Mouse (Mus musculus): ENCODE measurements around the gene Lrrc3b. TPM values are rescaled to one million over a fixed set of nuclear protein-coding genes. Genes with fewer than 3 reads are reported as not detected.

Lrrc3b gene
- polyA plus RNA-seq, 1 experiment from 2014 or later = 2.5 TPM

- no peak overlapping the region for H3K9ac ChIP-seq
- H3K4me1 ChIP-seq = no peaks in the 10 kb centered on the region
- no peaks in the 10 kb centered on the region for H3K9me3 ChIP-seq
- H3K27ac ChIP-seq = no peak overlapping the region
- H3K4me2 ChIP-seq = no peak overlapping the region
- no peak for ATAC-seq (ENCODE audit: insufficient number of reproducible peaks, low FRiP score, low TSS enrichment, low read depth)
- 36% methylated on average over 2 of the region's 2 CpGs for WGBS
- H3K27me3 ChIP-seq = no peaks in the 10 kb centered on the region
- no peaks in the 10 kb centered on the region for H3K36me3 ChIP-seq
- no peak overlapping the region for H3K4me3 ChIP-seq
These were observed 55.7 kb downstream of the Lrrc3b start for GRCm38 (mm10) chr14:15383133-15383532.

GRCm38 (mm10) chr14:15377368-15377767 lies 61.4 kb downstream of the Lrrc3b start:
- Histone ChIP-seq H3K4me1 (no peaks in the 10 kb centered on the region), H3K27ac (no peak overlapping the region), H3K9me3 (no peaks in the 10 kb centered on the region), H3K4me3 (no peak overlapping the region), H3K9ac (no peak overlapping the region), H3K36me3 (no peaks in the 10 kb centered on the region), H3K27me3 (no peaks in the 10 kb centered on the region), H3K4me2 (no peak overlapping the region)
- 74% methylated on average over 2 of the region's 2 CpGs for WGBS
- ATAC-seq (ENCODE audit: insufficient number of reproducible peaks, low FRiP score, low TSS enrichment, low read depth) = no peak

GRCm38 (mm10) chr14:15376786-15377185 lies 62.0 kb downstream of the Lrrc3b start:
- no peak overlapping the region for H3K9ac ChIP-seq
- ATAC-seq (ENCODE audit: insufficient number of reproducible peaks, low FRiP score, low TSS enrichment, low read depth) = no peak
- H3K27ac ChIP-seq = no peak overlapping the region
- no peak overlapping the region for H3K4me2 ChIP-seq
- no peaks in the 10 kb centered on the region for H3K36me3 ChIP-seq
- no peak overlapping the region for H3K4me3 ChIP-seq
- no peaks in the 10 kb centered on the region for H3K9me3 ChIP-seq
- no peaks in the 10 kb centered on the region for H3K4me1 ChIP-seq
- 90% methylated on average over 1 of the region's 1 CpGs for WGBS
- no peaks in the 10 kb centered on the region for H3K27me3 ChIP-seq

- Histone ChIP-seq H3K4me2 (no peak overlapping the region), H3K4me1 (no peaks in the 10 kb centered on the region), H3K9ac (no peak overlapping the region), H3K27me3 (no peaks in the 10 kb centered on the region), H3K4me3 (no peak overlapping the region), H3K9me3 (no peaks in the 10 kb centered on the region), H3K36me3 (no peaks in the 10 kb centered on the region), H3K27ac (no peak overlapping the region)
- no peak for ATAC-seq (ENCODE audit: insufficient number of reproducible peaks, low FRiP score, low TSS enrichment, low read depth)
These were observed 64.5 kb downstream of the Lrrc3b start for GRCm38 (mm10) chr14:15374271-15374670.

GRCm38 (mm10) chr14:15372985-15373384 lies 65.8 kb downstream of the Lrrc3b start:
- ATAC-seq (ENCODE audit: insufficient number of reproducible peaks, low FRiP score, low TSS enrichment, low read depth) = no peak
- H3K4me1 ChIP-seq = no peaks in the 10 kb centered on the region
- no peaks in the 10 kb centered on the region for H3K9me3 ChIP-seq
- no peak overlapping the region for H3K4me2 ChIP-seq
- 75% methylated on average over 1 of the region's 1 CpGs for WGBS
- H3K27ac ChIP-seq = no peak overlapping the region
- H3K36me3 ChIP-seq = no peaks in the 10 kb centered on the region
- no peak overlapping the region for H3K4me3 ChIP-seq
- H3K27me3 ChIP-seq = no peaks in the 10 kb centered on the region
- H3K9ac ChIP-seq = no peak overlapping the region

GRCm38 (mm10) chr14:15365045-15365444 lies 73.7 kb downstream of the Lrrc3b start:
- Histone ChIP-seq H3K4me2 (no peak overlapping the region), H3K9me3 (no peaks in the 10 kb centered on the region), H3K4me1 (no peaks in the 10 kb centered on the region), H3K36me3 (no peaks in the 10 kb centered on the region), H3K27me3 (no peaks in the 10 kb centered on the region), H3K4me3 (no peak overlapping the region), H3K9ac (no peak overlapping the region), H3K27ac (no peak overlapping the region)
- 89% methylated on average over 6 of the region's 6 CpGs for WGBS
- ATAC-seq (ENCODE audit: insufficient number of reproducible peaks, low FRiP score, low TSS enrichment, low read depth) = no peak

- Histone ChIP-seq H3K9me3 (no peaks in the 10 kb centered on the region), H3K4me1 (no peaks in the 10 kb centered on the region), H3K36me3 (no peaks in the 10 kb centered on the region), H3K9ac (no peak overlapping the region), H3K27me3 (no peaks in the 10 kb centered on the region), H3K4me2 (no peak overlapping the region), H3K4me3 (no peak overlapping the region), H3K27ac (no peak overlapping the region)
- no peak for ATAC-seq (ENCODE audit: insufficient number of reproducible peaks, low FRiP score, low TSS enrichment, low read depth)
- 83% methylated on average over 1 of the region's 1 CpGs for WGBS
These were observed 78.9 kb downstream of the Lrrc3b start for GRCm38 (mm10) chr14:15359893-15360292.

- Histone ChIP-seq H3K27me3 (no peaks in the 10 kb centered on the region), H3K4me3 (no peak overlapping the region), H3K9me3 (no peaks in the 10 kb centered on the region), H3K4me1 (no peaks in the 10 kb centered on the region), H3K9ac (no peak overlapping the region), H3K27ac (no peak overlapping the region), H3K4me2 (no peak overlapping the region), H3K36me3 (no peaks in the 10 kb centered on the region)
- no peak for ATAC-seq (ENCODE audit: insufficient number of reproducible peaks, low FRiP score, low TSS enrichment, low read depth)
- WGBS = 71% methylated on average over 3 of the region's 3 CpGs
These were observed 79.7 kb downstream of the Lrrc3b start for GRCm38 (mm10) chr14:15359134-15359533.

- WGBS = 25% methylated on average over 3 of the region's 3 CpGs
These were observed 83.3 kb downstream of the Lrrc3b start for GRCm38 (mm10) chr14:15355512-15355911.

GRCm38 (mm10) chr14:15354299-15354698 lies 84.5 kb downstream of the Lrrc3b start:
- Histone ChIP-seq H3K27me3 (no peaks in the 10 kb centered on the region), H3K36me3 (no peaks in the 10 kb centered on the region), H3K4me3 (no peak overlapping the region), H3K9me3 (no peaks in the 10 kb centered on the region), H3K27ac (no peak overlapping the region), H3K4me2 (no peak overlapping the region), H3K4me1 (no peaks in the 10 kb centered on the region), H3K9ac (no peak overlapping the region)
- no peak for ATAC-seq (ENCODE audit: insufficient number of reproducible peaks, low FRiP score, low TSS enrichment, low read depth)
- WGBS = 67% methylated on average over 5 of the region's 5 CpGs

More at GRCm38 (mm10) chr14:15355512-15355911, 83.3 kb downstream of the Lrrc3b start:
- Histone ChIP-seq H3K27me3 (no peaks in the 10 kb centered on the region), H3K36me3 (no peaks in the 10 kb centered on the region), H3K4me1 (no peaks in the 10 kb centered on the region), H3K27ac (no peak overlapping the region), H3K4me3 (no peak overlapping the region), H3K9me3 (no peaks in the 10 kb centered on the region), H3K9ac (no peak overlapping the region), H3K4me2 (no peak overlapping the region)
- ATAC-seq (ENCODE audit: insufficient number of reproducible peaks, low FRiP score, low TSS enrichment, low read depth) = no peak

- Histone ChIP-seq H3K9me3 (no peaks in the 10 kb centered on the region), H3K4me1 (no peaks in the 10 kb centered on the region), H3K4me2 (no peak overlapping the region), H3K27ac (no peak overlapping the region), H3K27me3 (no peaks in the 10 kb centered on the region), H3K9ac (no peak overlapping the region), H3K4me3 (no peak overlapping the region), H3K36me3 (no peaks in the 10 kb centered on the region)
- WGBS = 55% methylated on average over 2 of the region's 2 CpGs
- no peak for ATAC-seq (ENCODE audit: insufficient number of reproducible peaks, low FRiP score, low TSS enrichment, low read depth)
These were observed 105.7 kb downstream of the Lrrc3b start for GRCm38 (mm10) chr14:15333130-15333529.

GRCm38 (mm10) chr14:15331370-15331769 lies 107.4 kb downstream of the Lrrc3b start:
- H3K36me3 ChIP-seq = no peaks in the 10 kb centered on the region
- H3K9me3 ChIP-seq = no peaks in the 10 kb centered on the region
- no peak overlapping the region for H3K27ac ChIP-seq
- no peaks in the 10 kb centered on the region for H3K4me1 ChIP-seq
- no peak overlapping the region for H3K4me3 ChIP-seq
- WGBS = 28% methylated on average over 1 of the region's 1 CpGs
- no peaks in the 10 kb centered on the region for H3K27me3 ChIP-seq
- no peak overlapping the region for H3K4me2 ChIP-seq
- no peak overlapping the region for H3K9ac ChIP-seq
- no peak for ATAC-seq (ENCODE audit: insufficient number of reproducible peaks, low FRiP score, low TSS enrichment, low read depth)

GRCm38 (mm10) chr14:15330155-15330554 lies 108.6 kb downstream of the Lrrc3b start:
- WGBS = 71% methylated on average over 1 of the region's 1 CpGs
- no peak overlapping the region for H3K27ac ChIP-seq
- ATAC-seq (ENCODE audit: insufficient number of reproducible peaks, low FRiP score, low TSS enrichment, low read depth) = no peak
- H3K36me3 ChIP-seq = no peaks in the 10 kb centered on the region
- no peaks in the 10 kb centered on the region for H3K9me3 ChIP-seq
- H3K4me1 ChIP-seq = no peaks in the 10 kb centered on the region
- no peaks in the 10 kb centered on the region for H3K27me3 ChIP-seq
- no peak overlapping the region for H3K4me3 ChIP-seq
- H3K4me2 ChIP-seq = no peak overlapping the region
- H3K9ac ChIP-seq = no peak overlapping the region
